Mouse (Mus musculus): ENCODE measurements around the gene Elf1. TPM values are rescaled to one million over a fixed set of nuclear protein-coding genes. Genes with fewer than 3 reads are reported as not detected.
"Not testable (repeated sequence)": the region's sequence is repeated elsewhere in the genome, so short reads cannot be mapped to it uniquely, and the experiment has no call there.

The Elf1 gene
- polyA plus RNA-seq (2015; fragmentation: Nextera tagmentation; extraction: Ambion mirVana): 9.9 and 12.3 TPM in 2 replicates

DNA sequence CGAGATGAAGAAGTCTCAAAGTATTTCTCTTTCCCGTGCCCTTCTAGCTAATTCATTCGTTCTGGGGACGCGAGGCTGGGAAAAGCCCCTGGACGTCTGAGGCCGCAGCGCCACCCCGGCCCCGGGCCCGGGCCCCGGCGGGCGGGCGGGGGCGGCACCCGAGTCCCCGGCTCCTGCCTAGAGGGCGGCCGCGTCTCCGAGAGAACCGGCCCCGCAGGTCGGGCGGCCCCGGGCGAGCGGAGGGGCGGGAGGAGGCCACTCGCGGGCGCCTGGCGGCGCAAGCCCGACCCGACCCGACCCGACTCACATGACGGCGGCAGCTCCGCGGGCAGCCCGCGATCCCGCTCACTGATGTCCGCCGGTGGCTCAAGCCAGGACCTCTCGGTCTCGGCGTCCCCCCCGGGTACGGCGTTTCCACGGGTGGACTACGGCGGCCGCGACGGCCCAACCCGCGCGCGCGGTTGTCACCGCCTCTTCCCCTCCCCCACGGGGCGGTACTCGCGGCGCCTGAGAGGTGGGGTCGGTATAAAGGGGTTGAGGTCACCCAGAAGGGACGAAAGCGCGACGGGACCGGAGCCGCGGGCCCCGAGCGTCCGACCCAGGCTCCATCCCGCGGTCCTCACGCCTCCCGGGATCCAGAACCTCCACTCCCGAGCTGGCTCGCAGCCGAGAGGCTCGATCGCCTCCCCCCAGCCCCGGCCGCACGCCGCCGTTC is at the start of gene Elf1:
TSS of gene Elf1 (plus strand) at position 571 of the 715 bp plus-strand sequence.
- peak within 1 kb of the TSS; percentile 100 for H3K27ac ChIP-seq (ENCODE audit: low read length)
- peak; percentile 86 for ATAC-seq (replicated peaks; ENCODE audit: extremely low read depth, insufficient read depth, low FRiP score)
- H3K4me3 ChIP-seq (ENCODE audit: low read length): peak within 1 kb of the TSS; percentile 98
- peak within 1 kb of the TSS; percentile 77 for H3K4me2 ChIP-seq (ENCODE audit: low read depth, low read length)
- peaks cover 25% of the 10 kb centered on the region for H3K4me1 ChIP-seq (ENCODE audit: control insufficient read depth, insufficient read depth, low read length)
- H3K9ac ChIP-seq (ENCODE audit: low read length): peak within 1 kb of the TSS; percentile 99
- H3K27me3 ChIP-seq (ENCODE audit: control insufficient read depth, insufficient read depth, low read length): no peaks in the 10 kb centered on the region
- H3K36me3 ChIP-seq (ENCODE audit: control insufficient read depth, insufficient read depth): peaks cover 7% of the 10 kb centered on the region; the same call in 1 of the 2 replicates
- H3K9me3 ChIP-seq (replicated peaks; ENCODE audit: control insufficient read depth, low read length): no peaks in the 10 kb centered on the region
- WGBS: under 1% methylated on average over 84 of the region's 96 CpGs

DNA sequence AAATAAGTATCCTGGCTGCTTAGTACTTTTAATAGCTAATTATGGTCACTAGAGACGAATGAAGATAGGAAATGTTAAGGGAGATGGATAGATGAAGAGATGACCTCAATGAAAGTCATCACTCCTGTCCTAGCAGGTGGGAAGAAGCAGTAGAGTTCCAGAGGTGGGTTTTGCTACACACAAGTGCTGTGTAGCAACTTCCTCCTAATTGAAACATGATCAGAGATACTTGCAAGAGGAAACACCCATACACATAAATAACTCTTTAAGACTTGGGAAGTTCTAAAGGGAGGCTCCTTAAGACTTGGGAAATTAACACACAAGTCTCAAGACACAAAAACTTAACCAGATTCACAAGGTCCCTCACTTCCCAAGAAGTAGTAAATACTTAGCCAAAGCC is 46.9 kb upstream of the Elf1 start:
- no peaks in the 10 kb centered on the region for H3K27me3 ChIP-seq (ENCODE audit: control insufficient read depth, insufficient read depth, low read length)
- peaks cover 2% of the 10 kb centered on the region; the same call in 1 of the 2 replicates for H3K36me3 ChIP-seq (ENCODE audit: control insufficient read depth, insufficient read depth)
- WGBS: 77% methylated on average over 1 of the region's 1 CpGs
- H3K27ac ChIP-seq (ENCODE audit: low read length): no peak overlapping the region
- H3K4me1 ChIP-seq (ENCODE audit: control insufficient read depth, insufficient read depth, low read length): no peaks in the 10 kb centered on the region
- no peak overlapping the region for H3K4me3 ChIP-seq (ENCODE audit: low read length)
- H3K4me2 ChIP-seq (ENCODE audit: low read depth, low read length): no peak overlapping the region
- no peak for ATAC-seq (replicated peaks; ENCODE audit: extremely low read depth, insufficient read depth, low FRiP score)
- H3K9me3 ChIP-seq (replicated peaks; ENCODE audit: control insufficient read depth, low read length): no peaks in the 10 kb centered on the region
- H3K9ac ChIP-seq (ENCODE audit: low read length): no peak overlapping the region

DNA sequence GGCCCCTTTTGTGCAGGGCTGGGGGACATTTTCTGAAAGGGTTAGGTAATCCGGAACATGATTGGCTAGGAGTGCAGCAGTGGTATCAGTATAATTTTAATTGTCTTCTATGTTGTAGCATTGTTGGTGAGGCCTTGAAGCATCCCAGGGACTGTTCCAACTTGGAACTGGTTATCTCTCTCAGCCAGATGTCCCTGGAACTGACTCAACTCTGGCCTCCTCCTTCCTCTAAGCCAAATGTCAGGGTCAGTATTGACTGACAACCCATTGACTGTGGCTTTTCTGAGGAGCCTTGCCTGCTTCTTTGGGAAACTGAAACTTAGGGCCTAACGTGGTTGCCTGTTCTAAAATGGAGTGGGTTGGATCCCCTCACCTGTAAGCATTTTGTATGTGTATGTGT is 40.3 kb upstream of the Elf1 start:
- Histone ChIP-seq H3K36me3 (ENCODE audit: control insufficient read depth, insufficient read depth) (no peaks in the 10 kb centered on the region), H3K4me1 (ENCODE audit: control insufficient read depth, insufficient read depth, low read length) (no peaks in the 10 kb centered on the region), H3K4me2 (ENCODE audit: low read depth, low read length) (no peak overlapping the region), H3K27ac (ENCODE audit: low read length) (no peak overlapping the region), H3K9ac (ENCODE audit: low read length) (no peak overlapping the region), H3K9me3 (replicated peaks; ENCODE audit: control insufficient read depth, low read length) (0 out of 2 replicates have a peak, but pooled peaks cover 6% of the 10 kb centered on the region), H3K27me3 (ENCODE audit: control insufficient read depth, insufficient read depth, low read length) (no peaks in the 10 kb centered on the region), H3K4me3 (ENCODE audit: low read length) (no peak overlapping the region)
- ATAC-seq (replicated peaks; ENCODE audit: extremely low read depth, insufficient read depth, low FRiP score): no peak
- WGBS: 80% methylated on average over 2 of the region's 2 CpGs

DNA sequence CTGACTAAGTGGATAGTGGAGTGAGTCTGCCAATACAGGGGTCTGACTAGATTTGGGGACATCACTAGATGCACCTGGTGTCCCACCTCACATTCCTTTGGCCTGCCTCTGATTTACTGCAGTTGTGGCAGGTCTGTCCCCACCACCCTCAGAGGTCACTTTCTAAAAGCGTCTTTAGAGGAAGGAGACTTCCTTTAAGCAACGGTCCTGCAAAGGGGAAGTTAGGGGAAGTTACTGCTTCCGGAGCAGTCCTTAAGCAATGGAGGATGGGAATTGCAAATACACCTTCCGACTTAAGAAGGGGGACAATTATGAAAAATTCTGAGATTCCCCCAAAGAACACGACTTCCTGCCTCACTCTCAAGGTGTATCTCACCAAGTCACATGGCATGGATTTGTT is 39.6 kb upstream of the Elf1 start:
- ATAC-seq (replicated peaks; ENCODE audit: extremely low read depth, insufficient read depth, low FRiP score): no peak
- Histone ChIP-seq H3K4me2 (ENCODE audit: low read depth, low read length) (no peak overlapping the region), H3K27ac (ENCODE audit: low read length) (no peak overlapping the region), H3K27me3 (ENCODE audit: control insufficient read depth, insufficient read depth, low read length) (no peaks in the 10 kb centered on the region), H3K4me3 (ENCODE audit: low read length) (no peak overlapping the region), H3K9ac (ENCODE audit: low read length) (no peak overlapping the region), H3K9me3 (replicated peaks; ENCODE audit: control insufficient read depth, low read length) (0 out of 2 replicates have a peak, but pooled peaks cover 6% of the 10 kb centered on the region), H3K4me1 (ENCODE audit: control insufficient read depth, insufficient read depth, low read length) (no peaks in the 10 kb centered on the region), H3K36me3 (ENCODE audit: control insufficient read depth, insufficient read depth) (no peaks in the 10 kb centered on the region)
- WGBS: 60% methylated on average over 5 of the region's 5 CpGs

DNA sequence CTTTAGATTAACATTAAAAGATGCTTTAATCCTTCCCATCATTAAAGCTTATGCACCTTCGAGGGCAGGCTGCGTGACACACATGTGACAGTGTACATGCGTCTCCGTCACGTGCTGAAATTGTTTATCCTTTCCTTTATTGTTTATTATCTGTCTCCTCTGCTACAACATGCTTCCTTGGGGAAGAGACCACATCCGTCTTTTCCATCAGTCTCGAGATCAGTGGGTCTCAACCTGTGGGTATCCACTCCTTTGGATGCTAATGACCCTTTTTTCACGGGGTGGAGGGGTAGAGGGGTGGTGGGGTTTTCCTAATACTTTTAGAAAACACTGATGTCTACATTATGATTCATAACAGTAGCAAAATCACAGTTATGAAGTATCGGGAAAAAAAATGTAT is 36.4 kb upstream of the Elf1 start:
- no peak for ATAC-seq (replicated peaks; ENCODE audit: extremely low read depth, insufficient read depth, low FRiP score)
- Histone ChIP-seq H3K9me3 (replicated peaks; ENCODE audit: control insufficient read depth, low read length) (0 out of 2 replicates have a peak, but pooled peaks cover 5% of the 10 kb centered on the region), H3K36me3 (ENCODE audit: control insufficient read depth, insufficient read depth) (no peaks in the 10 kb centered on the region), H3K27ac (ENCODE audit: low read length) (no peak overlapping the region), H3K4me3 (ENCODE audit: low read length) (no peak overlapping the region), H3K27me3 (ENCODE audit: control insufficient read depth, insufficient read depth, low read length) (no peaks in the 10 kb centered on the region), H3K4me2 (ENCODE audit: low read depth, low read length) (no peak overlapping the region), H3K4me1 (ENCODE audit: control insufficient read depth, insufficient read depth, low read length) (no peaks in the 10 kb centered on the region), H3K9ac (ENCODE audit: low read length) (no peak overlapping the region)
- 82% methylated on average over 9 of the region's 9 CpGs for WGBS

DNA sequence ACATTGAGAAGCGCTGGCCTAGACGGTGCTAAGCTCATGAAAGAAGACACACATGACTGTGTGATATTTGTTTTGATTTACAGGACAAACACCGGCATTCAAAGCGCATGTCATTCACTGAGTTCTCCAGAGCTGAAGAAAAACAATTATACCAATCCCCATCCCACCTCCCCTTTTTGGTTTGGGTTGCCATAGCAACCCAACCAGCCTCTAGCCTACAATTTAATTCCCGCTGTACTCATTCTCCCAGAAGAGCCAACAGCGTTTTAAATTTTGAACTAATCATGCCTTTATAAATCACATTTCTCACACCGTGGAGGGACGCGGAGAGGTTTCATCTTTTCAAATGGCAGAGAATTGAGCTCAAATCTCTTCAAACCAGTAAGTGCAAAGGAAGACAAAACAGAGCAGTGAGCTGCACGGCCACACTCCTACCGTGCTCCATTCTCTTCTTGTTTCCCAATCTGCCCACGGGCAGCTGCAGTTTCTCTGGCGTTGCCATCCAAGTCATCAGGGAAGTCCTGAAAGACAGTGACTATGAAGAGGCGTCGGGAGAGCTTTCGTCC is 35.9 kb upstream of the Elf1 start:
- no peak overlapping the region for H3K4me3 ChIP-seq (ENCODE audit: low read length)
- H3K4me2 ChIP-seq (ENCODE audit: low read depth, low read length): no peak overlapping the region
- ATAC-seq (replicated peaks; ENCODE audit: extremely low read depth, insufficient read depth, low FRiP score): no peak
- H3K9ac ChIP-seq (ENCODE audit: low read length): no peak overlapping the region
- WGBS: 72% methylated on average over 16 of the region's 16 CpGs
- no peaks in the 10 kb centered on the region for H3K4me1 ChIP-seq (ENCODE audit: control insufficient read depth, insufficient read depth, low read length)
- no peak overlapping the region for H3K27ac ChIP-seq (ENCODE audit: low read length)
- H3K27me3 ChIP-seq (ENCODE audit: control insufficient read depth, insufficient read depth, low read length): no peaks in the 10 kb centered on the region
- no peaks in the 10 kb centered on the region for H3K9me3 ChIP-seq (replicated peaks; ENCODE audit: control insufficient read depth, low read length)
- no peaks in the 10 kb centered on the region for H3K36me3 ChIP-seq (ENCODE audit: control insufficient read depth, insufficient read depth)

DNA sequence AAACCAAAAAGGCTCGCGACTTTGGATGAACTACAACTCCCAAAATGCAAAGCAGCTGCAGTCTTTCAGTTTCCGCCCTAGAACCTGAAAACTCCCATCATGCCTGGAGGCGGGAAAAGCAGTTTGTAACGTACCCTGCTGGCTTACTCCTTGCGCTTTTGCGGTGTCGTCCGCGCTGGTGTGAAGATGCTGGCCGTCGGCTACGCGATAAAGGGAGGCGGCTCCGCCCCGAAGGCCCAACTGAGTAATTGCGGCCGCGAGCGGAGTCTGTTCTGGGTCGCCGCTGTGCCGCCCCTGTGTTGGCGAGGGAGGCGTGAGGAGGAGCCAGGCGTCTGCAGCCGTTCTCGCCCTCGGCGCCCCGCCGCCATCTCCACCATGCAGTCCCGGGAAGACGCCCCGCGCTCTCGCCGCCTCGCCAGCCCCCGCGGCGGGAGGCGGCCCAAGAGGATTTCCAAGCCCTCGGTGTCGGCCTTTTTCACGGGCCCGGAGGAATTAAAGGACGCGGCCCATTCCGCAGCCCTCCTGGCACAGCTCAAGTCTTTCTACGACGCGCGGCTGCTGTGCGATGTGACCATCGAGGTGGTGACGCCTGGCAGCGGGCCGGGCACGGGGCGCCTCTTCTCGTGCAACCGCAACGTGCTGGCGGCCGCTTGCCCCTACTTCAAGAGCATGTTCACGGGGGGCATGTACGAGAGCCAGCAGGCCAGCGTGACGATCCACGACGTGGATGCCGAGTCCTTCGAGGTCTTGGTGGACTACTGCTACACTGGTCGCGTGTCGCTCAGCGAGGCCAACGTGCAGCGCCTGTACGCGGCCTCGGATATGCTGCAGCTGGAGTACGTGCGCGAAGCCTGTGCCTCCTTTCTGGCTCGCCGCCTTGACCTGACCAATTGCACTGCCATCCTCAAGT is 29.1 kb upstream of the Elf1 start, which contains the start of gene Kbtbd6:
TSS of gene Kbtbd6 (plus strand) at position 155 of the 910 bp plus-strand sequence.
- Histone ChIP-seq H3K4me2 (ENCODE audit: low read depth, low read length) (peak within 1 kb of the TSS; percentile 70), H3K27ac (ENCODE audit: low read length) (peak within 1 kb of the TSS; percentile 47), H3K4me3 (ENCODE audit: low read length) (peak within 1 kb of the TSS; percentile 66), H3K9ac (ENCODE audit: low read length) (peak within 1 kb of the TSS; percentile 67)
- not testable (repeated sequence) for H3K36me3 ChIP-seq (ENCODE audit: control insufficient read depth, insufficient read depth); H3K4me1 ChIP-seq (ENCODE audit: control insufficient read depth, insufficient read depth, low read length); H3K27me3 ChIP-seq (ENCODE audit: control insufficient read depth, insufficient read depth, low read length); H3K9me3 ChIP-seq (replicated peaks; ENCODE audit: control insufficient read depth, low read length)
- peak; percentile 82 for ATAC-seq (replicated peaks; ENCODE audit: extremely low read depth, insufficient read depth, low FRiP score)
- WGBS: 11% methylated on average over 38 of the region's 89 CpGs

DNA sequence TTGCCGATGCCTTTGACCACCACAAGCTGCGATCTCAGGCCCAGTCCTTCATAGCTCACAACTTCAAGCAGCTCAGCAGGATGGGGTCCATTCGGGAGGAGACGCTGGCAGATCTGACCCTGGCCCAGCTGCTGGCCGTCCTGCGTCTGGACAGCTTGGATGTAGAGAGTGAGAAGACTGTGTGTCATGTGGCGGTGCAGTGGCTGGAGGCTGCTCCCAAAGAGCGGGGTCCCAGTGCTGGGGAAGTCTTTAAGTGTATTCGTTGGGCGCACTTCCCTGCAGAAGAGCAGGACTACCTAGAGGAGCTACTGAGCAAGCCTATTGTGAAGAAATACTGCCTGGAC is 28.4 kb upstream of the Elf1 start:
- not testable (repeated sequence) for H3K9ac ChIP-seq (ENCODE audit: low read length); H3K36me3 ChIP-seq (ENCODE audit: control insufficient read depth, insufficient read depth); ATAC-seq (replicated peaks; ENCODE audit: extremely low read depth, insufficient read depth, low FRiP score); H3K27ac ChIP-seq (ENCODE audit: low read length); H3K9me3 ChIP-seq (replicated peaks; ENCODE audit: control insufficient read depth, low read length); H3K27me3 ChIP-seq (ENCODE audit: control insufficient read depth, insufficient read depth, low read length); H3K4me3 ChIP-seq (ENCODE audit: low read length); H3K4me2 ChIP-seq (ENCODE audit: low read depth, low read length); H3K4me1 ChIP-seq (ENCODE audit: control insufficient read depth, insufficient read depth, low read length)
- WGBS: 96% methylated on average over 6 of the region's 10 CpGs

DNA sequence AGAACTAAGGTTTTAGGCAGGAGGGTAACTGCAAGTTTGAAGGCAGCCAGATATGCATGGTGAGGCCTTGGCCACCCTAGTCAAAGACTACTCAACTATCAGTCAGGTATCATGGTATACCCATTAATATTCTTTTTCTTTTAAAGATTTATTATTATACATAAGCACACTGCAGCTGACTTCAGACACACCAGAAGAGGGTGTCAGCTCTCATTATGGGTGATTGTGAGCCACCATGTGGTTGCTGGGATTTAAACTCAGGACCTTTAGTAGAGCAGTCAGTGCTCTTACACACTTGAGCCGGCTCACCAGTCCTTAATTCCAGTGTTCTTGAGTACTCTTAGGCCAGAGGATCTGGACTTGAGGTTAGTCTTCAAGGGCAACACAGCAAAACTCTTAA is 20.6 kb upstream of the Elf1 start:
- H3K4me3 ChIP-seq (ENCODE audit: low read length): no peak overlapping the region
- H3K36me3 ChIP-seq (ENCODE audit: control insufficient read depth, insufficient read depth): peaks cover 20% of the 10 kb centered on the region
- H3K9me3 ChIP-seq (replicated peaks; ENCODE audit: control insufficient read depth, low read length): no peaks in the 10 kb centered on the region
- H3K27me3 ChIP-seq (ENCODE audit: control insufficient read depth, insufficient read depth, low read length): no peaks in the 10 kb centered on the region
- H3K4me1 ChIP-seq (ENCODE audit: control insufficient read depth, insufficient read depth, low read length): no peaks in the 10 kb centered on the region
- no peak for ATAC-seq (replicated peaks; ENCODE audit: extremely low read depth, insufficient read depth, low FRiP score)
- no peak overlapping the region for H3K27ac ChIP-seq (ENCODE audit: low read length)
- no peak overlapping the region for H3K4me2 ChIP-seq (ENCODE audit: low read depth, low read length)
- no peak overlapping the region for H3K9ac ChIP-seq (ENCODE audit: low read length)
- WGBS: 85% methylated on average over 1 of the region's 1 CpGs
